Mouse (Mus musculus) liver, embryonic 15.5 days (tissue): Measurements from ENCODE around the gene Tigd4. TPM values are rescaled to one million over a fixed set of nuclear protein-coding genes. Genes with fewer than 3 reads are reported as not detected.
"Not testable (repeated sequence)": the region's sequence is repeated elsewhere in the genome, so short reads cannot be mapped to it uniquely, and the experiment has no call there.

Source experiments
- ATAC-seq: fragments of 200-750 bp; cut with Nextera tagmentation; 2 replicates; pipeline ENCODE4 v1.8.0; 2017; ENCODE audit warnings: moderate number of reproducible peaks, mild to moderate bottlenecking, moderate library complexity; ENCODE audit not compliant: insufficient read depth
- H3K27ac ChIP-seq: fragments of 300-500 bp; sonication (generic); replicated peaks from 2 replicates; pipeline ENCODE4 v1.5.1; 2015; ENCODE audit warnings: mild to moderate bottlenecking, inconsistent platforms
- H3K27me3 ChIP-seq: fragments of 300-500 bp; sonication (generic); 2 replicates; pipeline ENCODE4 v1.6.1; 2015; ENCODE audit warnings: mild to moderate bottlenecking, inconsistent platforms
- H3K36me3 ChIP-seq: fragments of 300-500 bp; sonication (generic); replicated peaks from 2 replicates; pipeline ENCODE4 v1.6.1; 2015; ENCODE audit warnings: moderate library complexity, mild to moderate bottlenecking, inconsistent platforms
- H3K4me1 ChIP-seq: fragments of 300-500 bp; sonication (generic); replicated peaks from 2 replicates; pipeline ENCODE4 v1.6.1; 2015; ENCODE audit warnings: inconsistent platforms
- H3K4me2 ChIP-seq: fragments of 300-500 bp; sonication (generic); 2 replicates; pipeline ENCODE4 v1.6.1; 2015; ENCODE audit warnings: moderate library complexity, mild to moderate bottlenecking, inconsistent platforms
- H3K4me3 ChIP-seq: fragments of 300-500 bp; sonication (generic); replicated peaks from 2 replicates; pipeline ENCODE4 v1.5.1; 2015; ENCODE audit warnings: mild to moderate bottlenecking, inconsistent platforms
- H3K9ac ChIP-seq: fragments of 300-500 bp; sonication (generic); 2 replicates; pipeline ENCODE4 v1.6.1; 2015; ENCODE audit warnings: moderate library complexity, mild to moderate bottlenecking, inconsistent platforms
- H3K9me3 ChIP-seq: fragments of 300-500 bp; sonication (generic); replicated peaks from 2 replicates; pipeline ENCODE4 v1.6.1; 2016; ENCODE audit warnings: inconsistent platforms
- WGBS: fragments of 180-500 bp; shearing (Covaris S2); methylation state at CpG from one replicate; pipeline ENCODE4 v1.1.7; 2015; ENCODE audit warnings: mixed read lengths; ENCODE audit not compliant: insufficient replicate concordance; 5-methylcytosine and 5-hydroxymethylcytosine counted together
- polyA plus RNA-seq: library from polyadenylated mRNA; unstranded; fragments of >200 nt; fragmentation: Nextera tagmentation; extraction: Ambion mirVana; gene quantifications from 2 replicates; pipeline ENCODE4 v1.2.1, GENCODE M21; 2015

Tigd4 gene
- polyA plus RNA-seq = 0.02 and 0.07 TPM in 2 replicates

GRCm38 (mm10) chr3:84593274-84593673 is at the start of gene Tigd4:
Gene Tigd4, plus strand, starts transcription at chr3:84593574.
- Histone ChIP-seq H3K4me1 (no peaks in the 10 kb centered on the region), H3K9ac (no peak within 1 kb of the TSS), H3K9me3 (no peaks in the 10 kb centered on the region), H3K27me3 (peaks cover 47% of the 10 kb centered on the region), H3K4me2 (no peak within 1 kb of the TSS), H3K4me3 (no peak within 1 kb of the TSS), H3K36me3 (no peaks in the 10 kb centered on the region), H3K27ac (no peak within 1 kb of the TSS)
- no peak for ATAC-seq
- 73% methylated on average over 2 of the region's 2 CpGs for WGBS

GRCm38 (mm10) chr3:84547177-84547576 is 46.2 kb upstream of the Tigd4 start:
- Histone ChIP-seq H3K4me2 (no peak overlapping the region), H3K9ac (no peak overlapping the region), H3K27ac (no peak overlapping the region), H3K4me3 (no peak overlapping the region), H3K27me3 (no peaks in the 10 kb centered on the region), H3K4me1 (peaks cover 6% of the 10 kb centered on the region), H3K9me3 (no peaks in the 10 kb centered on the region), H3K36me3 (no peaks in the 10 kb centered on the region)
- WGBS = 39% methylated on average over 8 of the region's 8 CpGs
- no peak for ATAC-seq

- H3K27ac ChIP-seq = no peak overlapping the region
- H3K36me3 ChIP-seq = no peaks in the 10 kb centered on the region
- no peaks in the 10 kb centered on the region for H3K27me3 ChIP-seq
- 54% methylated on average over 3 of the region's 3 CpGs for WGBS
- H3K9ac ChIP-seq = no peak overlapping the region
- ATAC-seq = no peak
- H3K4me1 ChIP-seq = 0 out of 2 replicates have a peak, but pooled peaks cover 6% of the 10 kb centered on the region
- H3K4me3 ChIP-seq = no peak overlapping the region
- H3K9me3 ChIP-seq = no peaks in the 10 kb centered on the region
- H3K4me2 ChIP-seq = no peak overlapping the region
These were observed 37.6 kb upstream of the Tigd4 start for GRCm38 (mm10) chr3:84555780-84556179.

- WGBS = 78% methylated on average over 3 of the region's 3 CpGs
- H3K4me1 ChIP-seq = 0 out of 2 replicates have a peak, but pooled peaks cover 6% of the 10 kb centered on the region
- H3K27me3 ChIP-seq = no peaks in the 10 kb centered on the region
- no peaks in the 10 kb centered on the region for H3K9me3 ChIP-seq
- no peak overlapping the region for H3K4me2 ChIP-seq
- no peak overlapping the region for H3K27ac ChIP-seq
- no peak overlapping the region for H3K9ac ChIP-seq
- no peaks in the 10 kb centered on the region for H3K36me3 ChIP-seq
- no peak overlapping the region for H3K4me3 ChIP-seq
- no peak for ATAC-seq
These were observed 35.1 kb upstream of the Tigd4 start for GRCm38 (mm10) chr3:84558301-84558700.

GRCm38 (mm10) chr3:84562911-84563310 is 30.5 kb upstream of the Tigd4 start:
- not testable (repeated sequence) for ATAC-seq, H3K27me3 ChIP-seq, H3K9me3 ChIP-seq, H3K9ac ChIP-seq, H3K36me3 ChIP-seq, H3K27ac ChIP-seq, H3K4me1 ChIP-seq, H3K4me3 ChIP-seq, H3K4me2 ChIP-seq
- WGBS = 89% methylated on average over 2 of the region's 2 CpGs

GRCm38 (mm10) chr3:84563415-84563814 is 30.0 kb upstream of the Tigd4 start:
- no peaks in the 10 kb centered on the region for H3K36me3 ChIP-seq
- no peak overlapping the region for H3K4me2 ChIP-seq
- no peaks in the 10 kb centered on the region for H3K27me3 ChIP-seq
- H3K4me1 ChIP-seq = peaks cover 3% of the 10 kb centered on the region; the same call in 1 of the 2 replicates
- H3K9ac ChIP-seq = no peak overlapping the region
- no peak overlapping the region for H3K27ac ChIP-seq
- WGBS = 45% methylated on average over 4 of the region's 4 CpGs
- no peaks in the 10 kb centered on the region for H3K9me3 ChIP-seq
- ATAC-seq = no peak
- no peak overlapping the region for H3K4me3 ChIP-seq

GRCm38 (mm10) chr3:84568540-84568939 is 24.8 kb upstream of the Tigd4 start:
- no peak overlapping the region for H3K4me2 ChIP-seq
- WGBS = 81% methylated on average over 6 of the region's 6 CpGs
- no peak overlapping the region for H3K9ac ChIP-seq
- no peak for ATAC-seq
- peaks cover 3% of the 10 kb centered on the region; the same call in 1 of the 2 replicates for H3K4me1 ChIP-seq
- no peaks in the 10 kb centered on the region for H3K36me3 ChIP-seq
- no peak overlapping the region for H3K4me3 ChIP-seq
- no peaks in the 10 kb centered on the region for H3K9me3 ChIP-seq
- no peak overlapping the region for H3K27ac ChIP-seq
- H3K27me3 ChIP-seq = no peaks in the 10 kb centered on the region

GRCm38 (mm10) chr3:84569587-84569986 is 23.8 kb upstream of the Tigd4 start:
- WGBS = 69% methylated on average over 6 of the region's 6 CpGs
- no peak overlapping the region for H3K9ac ChIP-seq
- H3K4me2 ChIP-seq = no peak overlapping the region
- no peak for ATAC-seq
- no peaks in the 10 kb centered on the region for H3K27me3 ChIP-seq
- no peaks in the 10 kb centered on the region for H3K36me3 ChIP-seq
- no peak overlapping the region for H3K27ac ChIP-seq
- H3K4me1 ChIP-seq = peaks cover 3% of the 10 kb centered on the region; the same call in 1 of the 2 replicates
- no peak overlapping the region for H3K4me3 ChIP-seq
- H3K9me3 ChIP-seq = no peaks in the 10 kb centered on the region

- no peak for ATAC-seq
- Histone ChIP-seq H3K9me3 (no peaks in the 10 kb centered on the region), H3K27ac (no peak overlapping the region), H3K4me1 (peaks cover 3% of the 10 kb centered on the region; the same call in 1 of the 2 replicates), H3K4me3 (no peak overlapping the region), H3K9ac (no peak overlapping the region), H3K36me3 (no peaks in the 10 kb centered on the region), H3K4me2 (no peak overlapping the region), H3K27me3 (no peaks in the 10 kb centered on the region)
- WGBS = 55% methylated on average over 3 of the region's 3 CpGs
These were observed 22.9 kb upstream of the Tigd4 start for GRCm38 (mm10) chr3:84570501-84570900.

GRCm38 (mm10) chr3:84580716-84581115 is 12.7 kb upstream of the Tigd4 start:
- no peak for ATAC-seq
- H3K4me1 ChIP-seq = peaks cover 25% of the 10 kb centered on the region
- peaks cover 13% of the 10 kb centered on the region; the same call in 1 of the 2 replicates for H3K27me3 ChIP-seq
- peak overlapping the region; percentile 80; the same call in 1 of the 2 replicates for H3K4me3 ChIP-seq
- WGBS = 10% methylated on average over 4 of the region's 4 CpGs
- no peaks in the 10 kb centered on the region for H3K9me3 ChIP-seq
- no peak overlapping the region for H3K9ac ChIP-seq
- no peak overlapping the region for H3K27ac ChIP-seq
- H3K36me3 ChIP-seq = no peaks in the 10 kb centered on the region
- H3K4me2 ChIP-seq = peak overlapping the region; percentile 86

GRCm38 (mm10) chr3:84581696-84582022 is 11.7 kb upstream of the Tigd4 start:
- H3K9me3 ChIP-seq = no peaks in the 10 kb centered on the region
- H3K4me3 ChIP-seq = peak overlapping the region; percentile 80
- H3K4me1 ChIP-seq = peaks cover 25% of the 10 kb centered on the region
- 0% methylated on average over 4 of the region's 4 CpGs for WGBS
- H3K9ac ChIP-seq = peak overlapping the region; percentile 65
- no peaks in the 10 kb centered on the region for H3K36me3 ChIP-seq
- H3K4me2 ChIP-seq = peak overlapping the region; percentile 86
- ATAC-seq = no peak
- H3K27me3 ChIP-seq = peaks cover 13% of the 10 kb centered on the region; the same call in 1 of the 2 replicates
- H3K27ac ChIP-seq = peak overlapping the region; percentile 71
